Mouse (Mus musculus) myocyte (in vitro differentiated cells): Measurements from ENCODE around the gene Glipr1.

ENCODE experiments used
- E2F4 ChIP-seq: IDR thresholded peaks from one replicate; pipeline ENCODE4 v1.6.1; 2011; ENCODE audit warnings: mild to moderate bottlenecking, control low read depth, moderate library complexity; ENCODE audit not compliant: insufficient read depth
- MYOG ChIP-seq, 3 experiments: IDR thresholded peaks; one replicate each; pipeline ENCODE4 v1.6.1; 2011; ENCODE audit warnings: control low read depth in 2 of 3, low read depth in 2 of 3, mild to moderate bottlenecking in 2 of 3; ENCODE audit not compliant: insufficient read length in 2 of 3, control insufficient read depth in 1 of 3, insufficient read depth in 1 of 3
- POLR2A ChIP-seq: IDR thresholded peaks from one replicate; pipeline ENCODE4 v1.6.1; 2011; ENCODE audit warnings: low read depth, mild to moderate bottlenecking, control low read depth, moderate library complexity; ENCODE audit not compliant: insufficient read length
- POLR2AphosphoS2 ChIP-seq: IDR thresholded peaks from one replicate; pipeline ENCODE4 v1.6.1; 2011; ENCODE audit warnings: low read depth, control low read depth; ENCODE audit not compliant: insufficient read length
- REST ChIP-seq: IDR thresholded peaks from one replicate; pipeline ENCODE4 v1.6.1; 2011; ENCODE audit warnings: mild to moderate bottlenecking, control low read depth, moderate library complexity; ENCODE audit not compliant: insufficient read depth, insufficient read length
- TCF12 ChIP-seq: IDR thresholded peaks from one replicate; pipeline ENCODE4 v1.6.1; 2011; ENCODE audit warnings: mild to moderate bottlenecking, control low read depth; ENCODE audit not compliant: poor library complexity, insufficient read depth, severe bottlenecking
- USF1 ChIP-seq: IDR thresholded peaks from one replicate; pipeline ENCODE4 v1.6.1; 2011; ENCODE audit warnings: low read depth, mild to moderate bottlenecking, control low read depth, moderate library complexity

- TF ChIP-seq MYOG (IDR thresholded peaks at IDR 0.05; ENCODE audit: control insufficient read depth in 1 of 3, insufficient read depth in 1 of 3, insufficient read length in 2 of 3, low read depth in 2 of 3) (peak in 2 of 3 experiments; percentile 50 to 64), POLR2A (no peak), REST (no peak), USF1 (no peak), E2F4 (no peak), TCF12 (no peak), POLR2AphosphoS2 (no peak)
These were observed 1.9 kb downstream of the Glipr1 start for GRCm38 (mm10) chr10:112000568-112000967.
